Mouse (Mus musculus) right cerebral cortex, adult 18-20 months (tissue): ENCODE measurements at regions not wholly inside any gene's neighbourhood (a gene's known extent, or its start where the extent isn't known, plus 50 kb on each side); places are given as distances from the start of the nearest gene placed in this dataset.

Source experiments
- DNase-seq: peaks from one replicate; pipeline ENCODE4 v3.0.0; 2022; ENCODE audit warnings: mixed read lengths

DNA sequence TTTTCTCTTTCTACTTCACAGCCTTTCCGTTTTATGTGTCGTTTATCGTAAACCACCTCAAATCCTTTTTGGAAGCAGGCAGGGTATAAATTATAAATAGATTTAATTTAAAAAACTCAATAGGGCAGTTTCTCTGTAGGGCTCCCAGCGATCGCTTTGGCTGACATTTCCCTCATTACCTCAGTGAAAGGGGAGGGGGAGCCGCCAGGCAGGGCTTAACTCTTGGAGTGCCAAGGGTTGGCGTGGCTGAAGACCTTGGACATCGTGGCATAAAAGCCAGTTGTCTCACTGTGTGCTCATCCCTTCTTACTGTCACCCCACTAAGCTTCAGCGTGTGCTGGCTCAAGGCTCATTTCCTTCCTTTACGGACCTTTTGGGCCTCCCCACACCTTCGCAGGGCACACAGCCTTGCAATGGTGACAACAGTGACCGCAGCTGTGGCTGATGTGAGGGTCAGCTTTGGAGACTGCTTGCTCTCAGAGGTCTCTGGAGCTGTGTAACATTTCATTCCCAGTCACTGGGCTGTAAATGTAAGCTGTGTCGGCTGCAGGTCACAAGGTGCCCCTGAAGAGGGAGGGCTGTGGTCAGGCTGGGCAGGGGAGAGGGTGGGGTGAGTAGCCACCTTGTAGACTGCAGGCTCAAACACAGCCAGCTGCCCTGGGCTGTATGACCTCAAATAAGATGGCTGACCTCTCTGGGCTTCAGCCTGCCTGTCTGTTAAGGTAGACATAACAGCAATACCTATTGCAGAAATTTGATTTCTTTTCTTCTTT lies 81.6 kb upstream of the Stx16 start:
- no peak for DNase-seq

DNA sequence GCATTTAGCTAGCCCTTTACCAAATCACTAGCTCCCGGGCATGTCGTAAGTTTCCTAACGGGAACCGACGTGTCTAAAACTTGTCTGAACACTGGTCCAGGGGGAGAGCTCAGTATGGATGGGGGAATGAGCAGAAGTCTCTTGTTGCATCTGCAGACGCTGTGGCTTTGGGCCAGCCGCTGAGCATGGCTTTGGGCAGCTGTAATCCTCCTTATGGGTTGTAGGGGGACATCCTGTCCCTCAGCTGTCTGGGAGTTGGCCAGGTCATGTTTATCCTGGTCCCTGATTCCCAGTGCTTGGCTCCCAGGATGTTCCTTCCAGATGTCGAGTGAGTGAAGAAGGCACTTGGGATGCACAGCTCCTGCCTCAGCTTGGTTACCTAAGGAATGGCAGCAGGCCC lies 71.4 kb upstream of the Stx16 start:
- DNase-seq = no peak

DNA sequence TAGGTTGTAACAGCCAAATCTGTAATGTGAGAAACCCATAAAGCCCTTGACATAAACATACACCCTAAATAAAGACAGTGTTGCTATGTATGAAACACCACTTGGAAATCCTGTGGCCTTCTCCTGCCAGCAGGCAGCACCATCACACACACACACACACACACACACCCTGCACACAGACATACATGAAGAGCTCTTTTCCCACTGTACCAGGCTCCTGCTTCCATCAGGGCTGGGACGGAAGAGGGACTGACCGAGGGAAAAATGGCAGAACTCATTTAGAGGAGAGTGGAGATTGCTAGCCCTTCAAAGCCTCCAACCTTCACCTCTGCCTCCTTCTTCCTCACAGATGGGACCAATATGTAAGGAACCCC lies 68.1 kb upstream of the Stx16 start:
- no peak for DNase-seq

DNA sequence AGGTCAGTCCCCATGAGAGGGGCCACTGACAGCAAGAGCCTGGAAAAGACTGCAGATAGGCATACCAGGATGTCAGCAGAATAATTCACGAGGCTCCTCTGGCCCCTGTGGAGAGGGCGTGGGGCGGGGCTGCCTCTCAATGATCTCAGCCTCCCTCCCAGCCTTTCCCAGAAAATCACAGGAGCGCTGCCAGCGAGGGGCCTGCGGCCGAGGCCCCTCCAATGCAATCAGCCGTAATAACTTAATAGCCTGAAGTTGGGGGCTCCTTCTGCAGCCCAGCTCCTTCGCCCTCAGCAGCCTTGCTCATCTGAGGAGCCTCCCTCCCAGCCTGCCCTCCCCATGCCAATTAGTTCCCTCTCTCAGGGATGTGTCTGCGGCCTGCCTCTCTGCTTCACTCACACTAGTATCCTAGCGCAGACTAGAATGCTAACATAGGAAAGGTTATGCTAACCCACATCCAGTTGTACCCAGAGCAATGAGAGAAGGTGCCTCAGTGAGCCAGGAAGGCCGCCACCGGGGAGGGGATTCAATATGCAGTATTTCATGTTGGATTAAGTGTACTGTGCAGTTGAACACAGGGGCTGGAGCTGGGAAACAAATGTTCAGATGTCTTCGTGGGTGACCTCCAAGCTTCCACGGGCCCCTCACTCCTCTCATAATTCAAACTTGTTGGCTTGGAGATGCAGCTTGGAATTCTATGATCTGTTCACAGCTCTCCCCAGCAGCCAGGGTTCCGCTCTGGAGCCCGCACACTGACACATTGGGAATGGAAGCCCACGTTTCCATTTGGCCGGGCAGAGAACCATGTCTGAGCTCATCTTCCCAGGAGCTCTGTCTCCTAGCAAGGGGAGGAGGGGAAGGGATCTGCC lies 67.5 kb upstream of the Stx16 start:
- DNase-seq = no peak

DNA sequence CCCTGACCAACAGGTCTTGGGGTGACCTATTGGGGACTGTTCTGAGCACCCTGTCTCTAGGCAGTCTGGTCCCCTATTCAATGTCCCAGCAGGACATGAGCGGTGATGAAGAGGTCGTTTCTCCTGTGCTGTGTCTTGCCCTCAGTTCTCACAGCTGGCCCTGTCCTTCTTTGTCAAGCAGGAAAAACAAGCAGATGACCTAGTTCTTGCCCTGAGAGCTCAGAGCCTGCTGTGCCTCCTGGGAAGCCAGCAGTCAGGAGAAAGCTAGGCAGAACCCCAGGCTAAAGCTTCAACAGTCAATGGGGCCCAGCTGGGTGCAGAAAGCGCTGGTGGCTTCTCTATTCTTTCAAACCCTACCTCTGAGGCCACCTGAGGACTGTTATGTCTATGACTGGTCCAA lies 66.1 kb upstream of the Stx16 start:
- no peak for DNase-seq

DNA sequence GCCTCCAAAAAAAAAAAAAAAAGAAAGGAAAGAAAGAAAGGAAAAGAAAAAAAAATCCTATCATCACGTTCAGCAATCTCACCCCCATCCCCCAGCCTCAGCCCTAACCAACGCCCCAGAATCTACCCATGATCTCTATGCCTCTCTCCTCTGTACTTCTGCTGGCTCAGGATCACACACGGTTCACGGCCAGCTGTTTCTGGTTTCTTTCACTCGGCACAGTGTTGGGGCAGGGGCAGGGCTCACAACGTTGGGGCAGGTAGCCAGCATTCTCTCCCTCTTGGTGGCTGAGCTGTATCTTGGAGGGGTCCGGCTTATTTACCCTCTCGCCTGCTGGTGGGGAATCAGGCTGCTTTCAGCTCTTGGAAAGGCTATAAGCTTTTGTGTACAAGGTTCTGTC lies 64.7 kb upstream of the Stx16 start:
- DNase-seq = no peak

DNA sequence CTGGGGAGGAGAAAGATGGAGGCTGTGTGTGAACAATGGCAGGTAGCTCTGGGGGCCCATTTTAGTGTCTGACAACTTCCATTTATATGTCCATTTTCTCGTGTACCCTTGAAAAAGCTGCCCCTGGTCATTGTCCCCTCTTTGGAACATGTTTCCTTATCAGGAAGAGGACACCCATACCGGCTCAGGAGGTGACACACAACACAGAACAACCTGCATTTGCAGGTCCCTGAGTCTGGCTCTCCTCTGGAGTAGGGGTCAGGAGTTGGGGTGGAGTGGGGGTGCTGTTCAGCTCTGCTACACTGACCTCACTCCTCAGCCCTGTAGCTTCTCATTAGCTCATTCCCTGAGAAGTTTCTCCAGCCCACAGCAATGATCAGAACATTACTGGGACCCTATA lies 61.7 kb upstream of the Stx16 start:
- DNase-seq = no peak

DNA sequence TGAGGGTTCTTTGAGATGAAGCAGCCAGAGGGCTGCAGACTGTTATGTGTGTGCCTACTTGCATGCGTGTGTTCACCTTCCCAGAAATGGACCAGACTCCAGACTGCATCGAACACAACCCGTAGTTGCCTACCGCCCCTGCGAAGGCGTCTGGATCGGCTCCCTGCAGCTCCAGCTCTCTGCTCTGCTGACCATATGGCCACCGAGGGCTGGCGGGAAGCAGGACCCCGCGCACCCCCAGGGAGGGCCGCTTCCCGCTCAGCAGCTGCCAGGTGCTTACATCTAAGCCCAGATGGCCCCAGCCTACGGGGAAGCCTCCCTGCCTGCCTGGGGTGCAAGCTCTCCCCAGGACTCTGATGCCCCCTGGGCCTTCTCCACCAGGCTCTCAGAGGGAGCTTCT lies 60.8 kb upstream of the Stx16 start:
- no peak for DNase-seq

DNA sequence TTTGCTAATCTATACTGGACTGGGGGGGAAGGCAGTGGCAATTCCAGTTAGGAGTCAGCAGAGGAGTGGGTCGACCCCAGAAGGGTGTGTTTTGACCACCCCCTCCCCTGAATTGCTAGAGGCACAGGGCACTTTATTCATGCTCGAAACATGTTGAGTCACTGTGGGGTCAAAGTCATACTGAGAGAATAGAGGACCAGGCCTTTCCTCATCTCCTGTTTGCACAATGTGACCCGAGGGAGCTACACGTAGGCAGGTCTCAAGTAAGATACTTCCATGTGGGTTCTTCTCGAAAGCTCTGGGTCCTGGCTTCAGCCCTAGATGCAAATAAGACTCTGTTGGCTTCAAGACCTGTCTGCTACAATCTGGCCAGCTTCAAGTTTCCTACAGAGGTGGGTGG lies 60.0 kb upstream of the Stx16 start:
- DNase-seq = no peak

DNA sequence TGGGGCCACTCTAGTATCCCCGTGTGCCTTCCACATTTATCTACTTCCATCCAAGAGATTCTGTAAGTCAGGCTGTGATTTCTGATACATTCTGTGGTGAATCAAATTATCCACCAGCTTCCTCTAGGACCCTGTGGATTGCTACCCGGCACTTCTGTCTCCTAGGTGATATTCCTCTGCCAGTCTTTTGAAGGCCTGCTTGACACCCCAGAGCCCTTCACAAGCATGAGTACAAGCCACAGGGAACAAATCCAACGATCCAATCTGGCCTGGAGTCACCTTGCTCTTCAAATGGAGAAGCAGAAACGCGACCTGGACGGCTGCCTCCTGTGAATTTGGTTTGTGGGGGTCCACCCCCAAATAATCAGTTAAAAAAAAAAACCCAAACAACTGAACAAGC lies 59.1 kb upstream of the Stx16 start:
- DNase-seq = no peak

DNA sequence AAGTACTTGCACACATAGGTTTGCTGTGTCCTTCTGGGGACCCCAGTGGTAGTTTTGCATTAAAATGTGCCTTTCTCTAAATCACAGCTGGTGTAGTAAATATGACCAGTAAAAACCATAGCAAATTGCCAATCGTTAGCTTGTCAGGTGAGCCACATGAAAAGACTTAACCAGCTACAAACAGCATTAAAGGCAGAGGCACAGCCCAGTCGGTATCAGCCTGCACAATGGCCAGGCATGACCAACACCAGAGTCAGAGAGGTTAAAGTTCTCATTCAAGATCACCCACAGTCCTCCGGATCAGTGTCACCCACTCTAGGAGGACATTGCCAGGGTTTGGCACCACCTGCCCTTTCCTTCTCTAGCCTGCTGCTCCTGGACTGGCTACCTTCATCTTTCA lies 58.5 kb upstream of the Stx16 start:
- DNase-seq = no peak

DNA sequence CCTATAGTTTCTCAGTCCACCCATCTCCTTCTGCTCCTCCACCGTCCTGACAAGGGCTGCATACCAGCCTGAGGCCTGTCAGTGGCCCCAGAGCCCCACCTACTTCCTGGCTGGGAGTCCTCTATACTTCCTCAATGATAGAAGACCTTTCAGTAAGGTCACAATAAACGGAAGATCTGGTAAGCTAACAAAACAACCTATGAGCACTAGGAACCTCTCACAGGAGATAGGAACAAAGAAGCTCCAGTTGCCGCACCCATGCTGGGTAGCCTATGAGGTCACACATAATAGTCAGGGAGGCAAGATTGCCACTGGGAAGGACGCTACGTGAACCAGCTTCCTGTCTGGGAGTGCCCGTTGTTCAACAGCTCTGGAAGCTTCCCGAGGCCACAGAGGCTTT lies 58.1 kb upstream of the Stx16 start:
- no peak for DNase-seq

DNA sequence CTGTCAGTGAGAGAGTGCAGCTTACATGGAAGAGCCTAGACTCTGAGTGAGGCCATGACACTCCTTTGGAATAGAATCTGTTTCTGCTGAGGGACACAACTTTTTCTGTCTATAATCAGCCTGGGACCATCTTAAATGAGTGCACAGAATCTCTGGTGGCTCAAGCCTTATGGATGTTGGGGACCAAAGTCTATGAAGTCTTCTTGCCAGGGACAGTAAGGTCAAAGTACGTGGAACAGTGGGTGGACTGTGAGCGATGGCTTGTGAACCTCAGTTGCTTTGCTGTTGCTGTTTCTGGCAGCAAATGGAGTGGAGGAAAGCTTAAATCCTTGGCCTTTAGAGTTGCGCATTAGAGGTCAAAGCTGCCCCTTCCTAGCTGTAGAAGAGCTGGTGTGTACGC lies 57.1 kb upstream of the Stx16 start:
- no peak for DNase-seq

DNA sequence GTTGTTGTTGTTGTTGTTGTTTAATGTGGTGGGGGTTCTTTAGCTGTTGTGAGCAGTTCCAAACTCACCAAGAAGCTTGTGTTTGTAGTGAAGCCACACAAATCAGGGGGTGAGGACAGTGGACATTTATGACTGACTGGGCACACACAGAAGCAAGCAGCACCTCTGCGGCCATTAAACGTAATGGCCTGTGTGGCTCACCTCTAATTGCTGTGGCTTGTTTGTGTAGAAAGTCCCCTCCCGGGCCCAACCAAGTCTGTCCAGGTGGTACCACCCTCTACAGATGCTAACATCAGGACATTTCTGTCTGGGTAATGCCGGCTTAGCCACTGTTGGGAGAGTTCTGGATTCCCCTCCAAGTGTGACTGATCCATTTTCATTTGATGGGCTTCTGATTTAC lies 56.1 kb upstream of the Stx16 start:
- DNase-seq = no peak

DNA sequence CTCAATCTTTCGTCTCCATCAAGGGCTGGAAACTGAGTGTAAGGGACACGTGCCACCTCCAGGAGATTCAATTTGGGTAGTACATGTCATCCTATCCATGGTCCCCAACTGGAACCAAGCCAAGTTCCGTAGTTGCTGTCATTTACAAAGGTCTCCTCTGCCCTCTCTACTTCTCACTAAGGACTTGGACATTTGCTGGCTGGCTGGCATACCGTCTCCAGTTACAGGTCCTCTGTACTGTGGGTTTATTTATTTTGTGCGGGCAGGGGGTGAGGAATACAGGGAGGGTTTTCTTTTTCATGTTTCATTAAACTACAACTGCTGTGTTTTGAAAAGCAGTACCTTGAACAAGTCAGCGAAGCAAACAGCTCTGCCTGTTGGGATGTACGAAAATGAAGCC lies 55.7 kb upstream of the Stx16 start:
- no peak for DNase-seq

DNA sequence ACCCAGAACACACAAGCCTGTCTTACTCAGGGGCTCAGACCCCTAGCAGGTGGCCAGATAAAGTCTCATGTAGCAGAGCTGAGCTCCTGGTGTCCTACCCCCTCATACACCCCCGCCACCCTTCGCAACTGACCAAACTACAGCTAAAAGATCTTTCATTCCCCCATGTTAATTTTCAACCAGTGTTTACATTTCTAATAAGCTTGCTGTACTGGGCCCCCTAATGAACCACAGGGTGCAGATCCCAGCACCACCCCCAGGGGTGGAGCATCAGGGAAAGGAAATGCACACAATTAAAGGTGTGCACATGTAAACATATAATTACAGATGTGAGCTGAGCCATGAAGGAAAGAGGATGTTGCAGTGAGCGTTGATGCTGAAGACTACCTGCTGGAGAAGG lies 54.6 kb upstream of the Stx16 start:
- DNase-seq = no peak

DNA sequence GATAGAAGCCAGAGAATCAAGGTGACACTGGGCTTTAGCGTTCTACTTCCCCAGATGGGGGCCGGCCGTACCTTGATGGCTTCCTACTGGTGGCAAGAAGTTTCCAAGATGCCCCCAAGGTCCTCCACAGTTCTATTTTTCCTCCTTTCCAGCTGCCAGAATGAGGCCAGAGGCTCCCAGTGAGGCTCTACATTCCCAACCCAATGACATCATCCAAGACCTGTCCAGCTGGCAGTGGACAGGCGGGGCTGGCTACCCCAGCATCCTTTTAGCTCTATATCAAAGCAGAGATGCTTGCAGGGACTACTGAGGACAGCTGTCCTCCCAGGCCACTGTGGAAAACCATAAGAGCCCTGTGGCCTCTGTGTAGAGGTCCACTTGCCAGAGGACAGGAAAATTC lies 53.8 kb upstream of the Stx16 start:
- DNase-seq = no peak

DNA sequence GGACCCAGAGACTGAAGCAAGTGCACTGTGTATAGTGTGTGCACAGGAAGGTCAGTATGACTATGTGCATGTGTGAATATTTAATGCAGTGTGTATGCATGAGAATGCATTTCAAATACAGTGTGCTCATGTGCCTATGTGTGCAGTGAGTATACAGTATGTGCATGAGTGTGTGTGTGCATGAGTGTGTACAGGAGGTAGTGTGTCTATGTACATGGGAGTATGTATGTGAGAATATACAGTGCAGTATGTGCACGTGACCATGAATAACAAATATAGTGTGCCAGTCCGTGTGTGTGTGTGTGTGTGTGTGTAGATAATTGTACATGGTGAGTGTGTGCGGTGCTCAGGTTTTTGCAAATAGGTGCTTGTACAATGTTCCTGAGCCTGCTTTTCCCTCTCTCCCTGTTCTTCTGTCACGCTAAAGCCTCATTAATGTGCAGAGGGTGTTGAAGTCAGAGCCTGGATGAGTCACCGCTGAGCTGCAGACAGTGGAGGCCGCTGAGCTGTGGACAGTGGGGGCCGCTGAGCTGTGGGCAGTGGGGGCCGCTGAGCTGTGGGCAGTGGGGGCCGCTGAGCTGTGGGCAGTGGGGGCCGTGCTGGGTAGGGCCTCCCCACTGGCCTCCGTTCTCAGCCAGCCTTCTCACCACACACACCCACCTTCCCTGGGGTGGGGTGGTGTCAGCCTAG lies 50.8 kb upstream of the Stx16 start:
- peak; percentile 37 for DNase-seq
